ENCODE assay signal across 8 mouse cellular contexts in genomic region chr4:64533019-64533418, GRCm38 (mm10).
A peak's percentile ranks its signal among the peaks of the same experiment; 100 is the strongest.
DNase-seq lines count a peak whose midpoint lies in the region; ATAC-seq and TF ChIP-seq lines count a peak whose summit lies in the region.
"Had no signal": no experiment of that assay in that cellular context is flagged by ENCODE, and none has a peak within 500 bp of the region (broad histone marks: within the 10 kb centered on the region; RNA-seq: fewer than 3 reads in every experiment).

No protein-coding gene starts in this region.

- 0 out of 2 replicates have a peak, but pooled peaks cover 5% of the 10 kb centered on the region for H3K4me1 ChIP-seq in kidney, embryonic 14.5 days (ENCODE audit: control insufficient read depth, insufficient read depth, low read length)
- H3K4me1 ChIP-seq in CH12.LX (ENCODE audit: control insufficient read depth in 1 of 2, insufficient read depth in 2 of 2): no peaks in the 10 kb centered on the region
- no peaks in the 10 kb centered on the region for H3K4me1 ChIP-seq in kidney, postnatal 0 days (replicated peaks; ENCODE audit: insufficient read depth, low read length)
- H3K4me1 ChIP-seq: heart, embryonic 13.5 days had no signal

- H3K27me3 ChIP-seq in kidney, embryonic 14.5 days (ENCODE audit: control insufficient read depth, insufficient read depth, low read length): no peaks in the 10 kb centered on the region
- H3K27me3 ChIP-seq in CH12.LX (replicated peaks): no peaks in the 10 kb centered on the region
- H3K27me3 ChIP-seq in kidney, postnatal 0 days (ENCODE audit: insufficient read depth, low read length): no peaks in the 10 kb centered on the region
- H3K27me3 ChIP-seq: heart, embryonic 13.5 days had no signal

- dilution Hi-C loops in CH12.LX (cut with MboI; ENCODE audit: extremely low pct_ligation_motif_present, extremely low pct_unique_long_range_greater_than_20kb, low sequenced_read_pairs): no loop called here

- H3K9me3 ChIP-seq in kidney, embryonic 14.5 days (ENCODE audit: control insufficient read depth, low read length): no peaks in the 10 kb centered on the region
- no peaks in the 10 kb centered on the region for H3K9me3 ChIP-seq in CH12.LX (replicated peaks; ENCODE audit: low read length)
- H3K9me3 ChIP-seq in kidney, postnatal 0 days (replicated peaks; ENCODE audit: low read length): no peaks in the 10 kb centered on the region
- H3K9me3 ChIP-seq: heart, embryonic 13.5 days had no signal

- TF ChIP-seq RAD21 in CH12.LX (IDR thresholded peaks at IDR 0.05; ENCODE audit: low read depth, low read length): peak; percentile 54

- peak; percentile 15 for DNase-seq in kidney, adult 11 months
- no peak for DNase-seq in CH12.LX (ENCODE audit: extremely low read depth)
- DNase-seq in NIH3T3 (ENCODE audit: low read depth): peak; percentile 85
- peak; percentile 81 for DNase-seq in kidney, postnatal 0 days (ENCODE audit: low spot score)
- no peak for DNase-seq in spleen, postnatal 36 days (ENCODE audit: low spot score in 2 of 2)
- DNase-seq in thymus, postnatal 0 days (ENCODE audit: low spot score): no peak

- H3K27ac ChIP-seq in kidney, embryonic 14.5 days (ENCODE audit: low read depth, low read length): no peak overlapping the region
- H3K27ac ChIP-seq in CH12.LX (ENCODE audit: insufficient read depth, low read depth): no peak overlapping the region
- H3K27ac ChIP-seq in kidney, postnatal 0 days: no peak overlapping the region
- H3K27ac ChIP-seq: heart, embryonic 13.5 days had no signal

- peak in 1 of 2 experiments; percentile 49; a peak in 2 of 4 replicates for TF ChIP-seq CTCF in CH12.LX (conservative IDR thresholded peaks at IDR 0.05 in 1 of 2, IDR thresholded peaks at IDR 0.05 in 1 of 2; ENCODE audit: low read depth in 2 of 2, low read length in 2 of 2)
- TF ChIP-seq CTCF in kidney, postnatal 0 days (IDR thresholded peaks at IDR 0.05; ENCODE audit: low read depth): peak; percentile 70

- TF ChIP-seq EP300 in CH12.LX (IDR thresholded peaks at IDR 0.05; ENCODE audit: low read length): no peak

- no peaks in the 10 kb centered on the region for H3K79me2 ChIP-seq in CH12.LX (replicated peaks; ENCODE audit: control insufficient read depth, extremely low read depth, insufficient read depth, poor library complexity, severe bottlenecking)

- no peaks in the 10 kb centered on the region for H3K36me3 ChIP-seq in kidney, embryonic 14.5 days (ENCODE audit: control insufficient read depth, insufficient read depth, low read length)
- no peaks in the 10 kb centered on the region for H3K36me3 ChIP-seq in CH12.LX (replicated peaks in 1 of 2; ENCODE audit: control insufficient read depth in 1 of 2, insufficient read depth in 1 of 2, low read length in 1 of 2)
- H3K36me3 ChIP-seq in kidney, postnatal 0 days (ENCODE audit: insufficient read depth, low read length): no peaks in the 10 kb centered on the region
- H3K36me3 ChIP-seq: heart, embryonic 13.5 days had no signal

- in situ Hi-C loops in CH12.LX (cut with MboI; ENCODE audit: low pct_ligation_motif_present, low pct_unique_long_range_greater_than_20kb, low sequenced_read_pairs): loop anchor here (10.0 to 25.0 kb wide), 3 partner anchors 279 to 1052 kb away; no protein-coding TSS in a partner anchor

- ATAC-seq in kidney, embryonic 14.5 days (ENCODE audit: low FRiP score, low TSS enrichment): no peak
- no peak for ATAC-seq in kidney, postnatal 0 days (replicated peaks; ENCODE audit: low FRiP score, low read depth)

- H3K4me3 ChIP-seq in kidney, embryonic 14.5 days (ENCODE audit: low read length): no peak overlapping the region
- no peak overlapping the region for H3K4me3 ChIP-seq in CH12.LX (replicated peaks in 1 of 3; ENCODE audit: low read depth in 2 of 3, low read length in 2 of 3, poor library complexity in 1 of 3)
- H3K4me3 ChIP-seq in kidney, postnatal 0 days (replicated peaks; ENCODE audit: low read depth, low read length): no peak overlapping the region
- H3K4me3 ChIP-seq: heart, embryonic 13.5 days had no signal

- no peak overlapping the region for H3K9ac ChIP-seq in kidney, embryonic 14.5 days (ENCODE audit: low read depth, low read length)
- H3K9ac ChIP-seq in CH12.LX (ENCODE audit: insufficient read depth, low read depth): no peak overlapping the region
- no peak overlapping the region for H3K9ac ChIP-seq in kidney, postnatal 0 days (ENCODE audit: low read depth, low read length)
- H3K9ac ChIP-seq: heart, embryonic 13.5 days had no signal

- 43% methylated on average over 3 of the region's 3 CpGs for WGBS in kidney, embryonic 14.5 days
- 41% methylated on average over 3 of the region's 3 CpGs for WGBS in kidney, postnatal 0 days

- no peak overlapping the region for H3K4me2 ChIP-seq in kidney, embryonic 14.5 days (replicated peaks; ENCODE audit: low read depth, low read length)
- no peak overlapping the region for H3K4me2 ChIP-seq in CH12.LX (ENCODE audit: insufficient read depth, low read depth, poor library complexity, severe bottlenecking)
- H3K4me2 ChIP-seq in kidney, postnatal 0 days (ENCODE audit: low read length): no peak overlapping the region
- H3K4me2 ChIP-seq: heart, embryonic 13.5 days had no signal

- no peak for TF ChIP-seq POLR2A in CH12.LX (IDR thresholded peaks at IDR 0.05; ENCODE audit: low read depth, low read length)

TF ChIP-seq in CH12.LX, 34 proteins besides CTCF, POLR2A, EP300 and RAD21:
- TF ChIP-seq SMC3 (IDR thresholded peaks at IDR 0.05; ENCODE audit: low read depth, low read length): peak; percentile 35; the same call in 1 of the 2 replicates
- TF ChIP-seq E2F4 (IDR thresholded peaks at IDR 0.05; ENCODE audit: insufficient replicate concordance, low read depth, low read length): no peak

Comparison
In these comparisons a context has a peak if more than half of its experiments do, and no peak if none do; other contexts are left out.
1. DNase-seq: peak in kidney, adult 11 months (single experiment), NIH3T3 (single experiment) and kidney, postnatal 0 days (single experiment); none in CH12.LX (single experiment), spleen, postnatal 36 days (0 of 2) and thymus, postnatal 0 days (single experiment).